Comparison of ENCODE assay signal across 15 mouse cellular contexts in genomic region chr14:57343057-57343750, GRCm38 (mm10). TPM values are rescaled to one million over a fixed set of nuclear protein-coding genes. Genes with fewer than 3 reads are reported as not detected.
DNase-seq lines count a peak whose midpoint lies in the region; ATAC-seq and TF ChIP-seq lines count a peak whose summit lies in the region.
"Had no signal": no experiment of that assay in that cellular context is flagged by ENCODE, and none has a peak within 500 bp of the region (broad histone marks: within the 10 kb centered on the region; RNA-seq: fewer than 3 reads in every experiment).

No protein-coding gene starts in this region.

- 78% methylated on average over 15 of the region's 15 CpGs for WGBS in intestine, embryonic 14.5 days
- WGBS in intestine, embryonic 15.5 days, result 76% methylated on average over 15 of the region's 15 CpGs

- H3K9me3 ChIP-seq in intestine, embryonic 14.5 days (ENCODE audit: control insufficient read depth, low read length), result no peaks in the 10 kb centered on the region
- H3K9me3 ChIP-seq in intestine, embryonic 15.5 days, result no peaks in the 10 kb centered on the region
- H3K9me3 ChIP-seq: embryonic facial prominence, embryonic 15.5 days; G1E; limb, embryonic 10.5 days had no signal

- ATAC-seq in intestine, embryonic 14.5 days (replicated peaks; ENCODE audit: low FRiP score, low TSS enrichment, low read depth), result no peak
- no peak for ATAC-seq in intestine, embryonic 15.5 days
- no peak for ATAC-seq in erythroblast, adult 5-6 weeks (replicated peaks; ENCODE audit: low FRiP score, poor library complexity, severe bottlenecking)
- ATAC-seq: liver, postnatal 0 days had no signal

- DNase-seq in gastrocnemius, adult 2 months, result no peak
- DNase-seq in gastrocnemius, adult 18-20 months (ENCODE audit: low spot score), result no peak
- DNase-seq in intestine, embryonic 14.5 days (ENCODE audit: low spot score), result peak; percentile 48
- peak; percentile 21 for DNase-seq in brain, adult 2 months (ENCODE audit: low read depth, low spot score)
- peak; percentile 42 for DNase-seq in kidney, postnatal 10 days
- no peak for DNase-seq in ovary, postnatal 14 days (ENCODE audit: low spot score)
- DNase-seq: cerebellum, postnatal 25 days; layer of hippocampus, adult 9-11 months; liver, postnatal 0 days; spleen, adult 18-20 months had no signal

- peaks cover 3% of the 10 kb centered on the region; the same call in 1 of the 2 replicates for H3K4me1 ChIP-seq in intestine, embryonic 14.5 days (replicated peaks; ENCODE audit: control insufficient read depth, insufficient read depth, low read length)
- no peaks in the 10 kb centered on the region for H3K4me1 ChIP-seq in intestine, embryonic 15.5 days (replicated peaks)
- H3K4me1 ChIP-seq: embryonic facial prominence, embryonic 15.5 days had no signal

- no peak overlapping the region for H3K4me3 ChIP-seq in gastrocnemius, adult 2 months
- H3K4me3 ChIP-seq in intestine, embryonic 14.5 days (ENCODE audit: low read depth, low read length), result no peak overlapping the region
- no peak overlapping the region for H3K4me3 ChIP-seq in intestine, embryonic 15.5 days (replicated peaks)
- H3K4me3 ChIP-seq: embryonic facial prominence, embryonic 15.5 days; limb, embryonic 10.5 days had no signal

- no peaks in the 10 kb centered on the region for H3K27me3 ChIP-seq in intestine, embryonic 14.5 days (replicated peaks; ENCODE audit: control insufficient read depth, insufficient read depth, low read length)
- no peaks in the 10 kb centered on the region for H3K27me3 ChIP-seq in intestine, embryonic 15.5 days (replicated peaks)
- H3K27me3 ChIP-seq: embryonic facial prominence, embryonic 15.5 days had no signal

- no peaks in the 10 kb centered on the region for H3K36me3 ChIP-seq in intestine, embryonic 14.5 days (ENCODE audit: control insufficient read depth, insufficient read depth, low read length)
- no peaks in the 10 kb centered on the region for H3K36me3 ChIP-seq in intestine, embryonic 15.5 days
- H3K36me3 ChIP-seq: embryonic facial prominence, embryonic 15.5 days; limb, embryonic 10.5 days had no signal

- no peak overlapping the region for H3K9ac ChIP-seq in intestine, embryonic 14.5 days (ENCODE audit: low read length)
- no peak overlapping the region for H3K9ac ChIP-seq in intestine, embryonic 15.5 days
- H3K9ac ChIP-seq: embryonic facial prominence, embryonic 15.5 days; liver, postnatal 0 days had no signal

- TF ChIP-seq CTCF in gastrocnemius, adult 2 months (IDR thresholded peaks at IDR 0.05), result no peak

- intact Hi-C loops in gastrocnemius, adult 2 months (cut with DNase I), result no loop called here

- no peak overlapping the region for H3K4me2 ChIP-seq in intestine, embryonic 14.5 days (ENCODE audit: low read length)
- no peak overlapping the region for H3K4me2 ChIP-seq in intestine, embryonic 15.5 days (replicated peaks)
- H3K4me2 ChIP-seq: embryonic facial prominence, embryonic 15.5 days had no signal

- H3K27ac ChIP-seq in gastrocnemius, adult 2 months, result peak overlapping the region; percentile 54
- no peak overlapping the region for H3K27ac ChIP-seq in intestine, embryonic 14.5 days (ENCODE audit: low read depth)
- H3K27ac ChIP-seq in intestine, embryonic 15.5 days, result no peak overlapping the region
- H3K27ac ChIP-seq: embryonic facial prominence, embryonic 15.5 days had no signal

RNA-seq across cellular contexts. Expression of gene Cryl1, which starts 55.1 kb away (rescaled TPM):
- total RNA-seq in gastrocnemius, adult 2 months (2021), result 1 to 10 TPM; 4.7 to 5.5 TPM
- 1 to 10 TPM; 6.6 to 7.1 TPM for total RNA-seq in gastrocnemius, adult 18-20 months (2021)
- 61.9 and 66.7 TPM in 2 replicates for polyA plus RNA-seq in intestine, embryonic 14.5 days (2014; fragmentation: Nextera tagmentation; extraction: Ambion mirVana)
- 91.6 and 103 TPM in 2 replicates for polyA plus RNA-seq in intestine, embryonic 15.5 days (2015; fragmentation: Nextera tagmentation; extraction: Ambion mirVana)
- total RNA-seq in erythroblast, adult 5-6 weeks (2015; ENCODE audit: low replicate concordance), result 2.9 and 4.0 TPM in 2 replicates
- 3.3 and 7.3 TPM in 2 replicates for total RNA-seq in erythroblast, adult 5-6 weeks (2017; ENCODE audit: low replicate concordance)

Comparison
In these comparisons a context has a peak if more than half of its experiments do, and no peak if none do; other contexts are left out.
1. DNase-seq: peak in intestine, embryonic 14.5 days (single experiment), brain, adult 2 months (single experiment) and kidney, postnatal 10 days (single experiment); none in gastrocnemius, adult 2 months (single experiment), gastrocnemius, adult 18-20 months (single experiment) and ovary, postnatal 14 days (single experiment).